Mouse (Mus musculus) gastrocnemius, adult 18-20 months (tissue): ENCODE results near the gene Plcb4. TPM values are rescaled to one million over a fixed set of nuclear protein-coding genes. Genes with fewer than 3 reads are reported as not detected.
A peak's percentile ranks its signal among the peaks of the same experiment; 100 is the strongest.

Experiments used
- DNase-seq: peaks from one replicate; pipeline ENCODE4 v3.0.0; 2021; ENCODE audit warnings: low spot score
- long read RNA-seq, 2 experiments: library from polyadenylated mRNA; stranded (forward); transcript quantifications; one replicate each; pipeline ENCODE4 v2.0.0; 2021
- total RNA-seq, 2 experiments: library from RNA; stranded (reverse); gene quantifications; 2 replicates each; pipeline ENCODE4 v1.2.3; 2021

Gene Plcb4
- 10 to 100 TPM; 14.2 to 18.7 TPM for total RNA-seq
- long read RNA-seq, experiment 1, partial matches to known transcripts, result 1 of 5 reads
- long read RNA-seq, experiment 1, other reads (novel, unspliced or antisense), result 4 of 5 reads
- long read RNA-seq, experiment 2, partial matches to known transcripts, result 1 of 4 reads
- long read RNA-seq, experiment 2, other reads (novel, unspliced or antisense), result 3 of 4 reads

GRCm38 (mm10) chr2:135658486-135659390 is at the start of gene Plcb4:
Gene Plcb4 (plus strand): TSS chr2:135659011.
- peak; percentile 64 for DNase-seq

GRCm38 (mm10) chr2:135614651-135615261 is 44.1 kb upstream of the Plcb4 start:
- no peak for DNase-seq

- DNase-seq, result no peak
Measured at GRCm38 (mm10) chr2:135616090-135616489, 42.7 kb upstream of the Plcb4 start.

GRCm38 (mm10) chr2:135618551-135618950 is 40.3 kb upstream of the Plcb4 start:
- no peak for DNase-seq

GRCm38 (mm10) chr2:135619956-135620355 is 38.9 kb upstream of the Plcb4 start:
- DNase-seq, result no peak

- DNase-seq, result no peak
Measured at GRCm38 (mm10) chr2:135627821-135628220, 31.0 kb upstream of the Plcb4 start.

GRCm38 (mm10) chr2:135637227-135637626 is 21.6 kb upstream of the Plcb4 start:
- DNase-seq, result no peak

GRCm38 (mm10) chr2:135641002-135641401 is 17.8 kb upstream of the Plcb4 start:
- DNase-seq, result no peak

GRCm38 (mm10) chr2:135641636-135642035 is 17.2 kb upstream of the Plcb4 start:
- peak; percentile 65 for DNase-seq

GRCm38 (mm10) chr2:135646226-135646625 is 12.6 kb upstream of the Plcb4 start:
- no peak for DNase-seq

GRCm38 (mm10) chr2:135646654-135647053 is 12.2 kb upstream of the Plcb4 start:
- DNase-seq, result no peak

GRCm38 (mm10) chr2:135647985-135648384 is 10.8 kb upstream of the Plcb4 start:
- no peak for DNase-seq

GRCm38 (mm10) chr2:135650885-135651284 is 7.9 kb upstream of the Plcb4 start:
- DNase-seq, result no peak

- no peak for DNase-seq
Measured at GRCm38 (mm10) chr2:135652040-135652439, 6.8 kb upstream of the Plcb4 start.

GRCm38 (mm10) chr2:135652451-135652850 is 6.4 kb upstream of the Plcb4 start:
- no peak for DNase-seq

GRCm38 (mm10) chr2:135655948-135656347 is 2.9 kb upstream of the Plcb4 start:
- no peak for DNase-seq

- no peak for DNase-seq
Measured at GRCm38 (mm10) chr2:135656586-135656985, 2.2 kb upstream of the Plcb4 start.

GRCm38 (mm10) chr2:135659391-135660180 is 775 bp downstream of the Plcb4 start:
- DNase-seq, result peak; percentile 28

- no peak for DNase-seq
Measured at GRCm38 (mm10) chr2:135660816-135661215, 2.0 kb downstream of the Plcb4 start.

GRCm38 (mm10) chr2:135663785-135664184 is 5.0 kb downstream of the Plcb4 start:
- no peak for DNase-seq

GRCm38 (mm10) chr2:135667496-135667895 is 8.7 kb downstream of the Plcb4 start:
- no peak for DNase-seq
